Mouse (Mus musculus) lung, postnatal 4 days (tissue): ENCODE measurements at regions not wholly inside any gene's neighbourhood (a gene's known extent, or its start where the extent isn't known, plus 50 kb on each side); places are given as distances from the start of the nearest gene placed in this dataset.

Experiments
- DNase-seq, 2 experiments: peaks; one replicate each; pipeline ENCODE4 v3.0.0; 2021

- peak in 1 of 2 experiments; percentile 45 for DNase-seq
Observed at GRCm38 (mm10) chr2:147803102-147803501, 243.7 kb downstream of the Foxa2 start.

- DNase-seq: no peak
Observed at GRCm38 (mm10) chr2:147791434-147791833, 255.3 kb downstream of the Foxa2 start.

DNA sequence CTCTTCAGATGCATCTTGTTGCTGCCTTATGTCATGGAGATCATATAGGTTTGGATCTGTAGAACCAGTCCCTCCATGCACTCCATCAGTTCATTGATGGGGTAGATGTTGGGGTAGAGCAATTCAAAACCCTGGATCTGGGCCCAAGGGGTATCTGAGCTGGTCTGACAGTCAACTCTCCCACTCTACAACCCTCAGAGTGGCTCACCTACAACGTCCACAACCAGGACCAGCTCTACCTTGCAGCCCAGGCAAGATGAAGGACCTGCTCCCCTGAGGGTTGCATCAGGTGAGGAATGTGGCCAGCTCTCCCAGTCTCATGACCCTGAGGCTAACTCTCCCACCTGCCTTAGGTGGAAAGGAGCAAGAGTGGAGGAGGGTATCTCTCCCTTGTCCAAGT lies 256.9 kb downstream of the Foxa2 start:
- DNase-seq: no peak

DNA sequence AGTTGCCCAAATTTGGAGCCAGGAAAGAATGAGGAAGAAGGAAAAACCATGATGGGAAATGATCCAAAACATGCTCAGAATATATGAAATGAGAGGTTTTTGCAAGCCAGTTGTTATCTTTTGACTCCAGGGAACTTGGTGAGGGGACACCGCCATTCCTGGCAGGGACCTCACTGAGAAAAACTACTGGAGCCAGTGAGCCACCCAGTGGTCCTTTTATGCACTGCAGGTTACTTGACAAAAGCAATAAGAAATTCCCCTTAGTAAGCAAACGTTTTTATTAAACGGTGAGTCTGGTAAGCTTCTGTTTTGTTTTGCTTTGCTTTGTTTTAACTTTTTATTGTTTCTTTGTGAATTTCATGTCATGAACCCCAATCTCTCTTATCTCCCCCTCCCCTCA lies 257.5 kb downstream of the Foxa2 start:
- peak in 1 of 2 experiments; percentile 57 for DNase-seq

DNA sequence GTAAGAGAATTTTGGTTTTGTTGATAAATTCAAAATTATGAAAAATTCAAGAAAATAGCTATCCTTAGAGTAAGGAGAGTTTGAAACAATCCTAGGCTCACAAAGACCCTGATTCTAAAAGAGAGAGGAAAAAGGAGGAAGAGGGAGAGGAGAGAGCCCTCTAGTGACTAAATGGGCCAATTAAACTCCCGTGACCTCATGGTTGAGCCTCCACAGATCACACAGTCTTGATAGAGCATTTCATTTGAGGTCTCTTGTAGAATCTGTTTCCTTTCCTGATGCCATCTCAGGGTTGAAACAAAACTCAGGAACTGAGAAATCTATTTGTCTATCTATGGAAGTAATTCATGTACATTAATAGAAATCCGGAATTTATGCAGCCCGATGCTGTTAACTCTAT lies 258.8 kb downstream of the Foxa2 start:
- DNase-seq: no peak

DNA sequence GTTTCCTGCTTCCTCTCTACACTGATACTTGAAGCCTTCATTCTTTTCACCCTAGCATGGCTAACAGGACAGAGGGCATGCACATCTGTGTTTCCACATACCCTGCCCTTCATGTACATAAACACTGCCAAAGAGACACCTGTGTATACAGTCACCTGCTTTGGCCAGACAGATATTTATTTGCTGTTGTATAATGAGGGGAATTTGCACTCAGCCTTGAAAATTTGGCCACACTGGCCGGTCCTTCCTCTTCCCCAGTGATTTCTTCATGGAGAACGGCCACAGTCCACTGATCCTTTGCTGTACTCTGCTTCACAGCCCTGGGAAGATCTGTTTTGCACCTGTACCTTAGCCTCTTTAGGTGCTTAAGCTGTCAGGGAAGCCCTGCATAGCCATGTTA lies 264.3 kb downstream of the Foxa2 start:
- DNase-seq: no peak

GRCm38 (mm10) chr2:147776316-147776715 lies 270.5 kb downstream of the Foxa2 start:
- DNase-seq: no peak

DNA sequence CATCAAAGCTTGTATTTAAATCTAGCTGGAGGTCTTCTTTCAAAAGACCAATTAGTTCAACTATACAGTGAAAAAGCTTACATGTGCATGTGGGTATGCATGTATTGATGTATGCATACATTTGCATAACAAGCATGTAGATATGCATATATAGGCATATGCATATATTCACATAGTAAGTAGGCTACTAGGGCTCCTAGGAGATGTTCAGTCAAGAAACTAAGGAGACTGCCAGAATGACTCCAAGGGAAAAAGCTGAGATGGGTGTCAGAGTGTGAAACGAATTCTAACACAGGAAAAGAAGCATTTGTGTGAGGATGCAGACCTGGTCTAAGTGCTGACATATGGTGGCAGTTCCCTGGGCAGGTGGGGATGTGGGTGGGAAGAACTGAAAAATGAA lies 274.2 kb downstream of the Foxa2 start:
- DNase-seq: no peak

- no peak for DNase-seq
Observed at GRCm38 (mm10) chr2:147753089-147753488, 293.7 kb downstream of the Foxa2 start.

DNA sequence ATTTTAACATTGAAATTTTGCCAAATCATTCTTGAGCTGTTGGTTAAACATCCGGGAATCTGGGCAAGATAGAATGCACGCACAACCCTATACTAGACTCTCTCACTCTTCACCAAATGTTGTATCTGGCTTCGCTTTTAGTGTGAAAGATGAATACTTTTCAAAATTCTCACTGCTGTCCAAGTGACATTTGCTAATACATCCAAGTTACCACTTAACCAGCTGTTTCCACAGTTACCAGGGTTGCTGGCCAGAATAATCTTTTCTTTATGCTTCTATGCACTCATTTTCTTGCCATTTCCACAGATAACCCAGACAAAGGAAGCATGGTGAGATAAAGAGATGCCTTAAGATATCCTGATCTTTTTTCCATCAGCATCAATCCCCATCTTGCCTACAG lies 294.9 kb downstream of the Foxa2 start:
- DNase-seq: no peak

DNA sequence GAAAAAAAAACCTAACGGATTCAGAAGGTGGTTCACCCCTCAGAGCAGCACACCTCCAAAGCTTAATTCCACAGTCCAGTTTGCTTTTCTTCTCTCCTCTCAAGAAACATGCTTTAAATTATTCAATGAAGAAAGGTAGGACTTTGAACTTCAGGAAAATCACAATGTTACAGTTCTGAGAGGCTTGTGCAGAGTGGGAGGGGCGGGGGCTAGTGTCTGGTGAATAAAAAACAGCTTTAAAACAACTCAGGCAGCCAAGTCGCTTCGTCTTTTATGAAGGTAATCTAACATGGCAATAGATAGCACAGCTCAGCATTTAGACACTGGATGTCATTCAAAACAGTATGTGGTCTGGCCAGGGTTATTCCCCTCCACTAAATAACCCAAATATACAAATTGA lies 298.8 kb downstream of the Foxa2 start:
- DNase-seq: no peak

DNA sequence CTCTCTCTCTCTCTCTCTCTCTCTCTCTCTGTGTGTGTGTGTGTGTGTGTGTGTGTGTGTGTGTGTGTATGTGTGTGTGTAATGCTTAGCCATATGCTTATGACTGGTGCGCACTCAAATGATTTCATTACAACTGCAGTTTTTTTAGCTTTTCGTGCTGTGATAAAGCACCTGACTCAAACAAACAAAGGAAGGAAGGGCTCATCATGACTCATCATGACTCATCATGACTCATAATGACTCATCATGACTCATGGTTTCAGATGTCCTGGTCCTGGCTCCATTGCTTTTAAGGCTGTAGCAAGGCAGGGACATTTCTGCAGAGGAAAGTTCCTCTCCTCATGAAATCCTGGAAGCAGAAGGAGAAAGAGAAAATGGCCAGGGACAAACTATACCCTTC lies 302.9 kb downstream of the Foxa2 start:
- no peak for DNase-seq

DNA sequence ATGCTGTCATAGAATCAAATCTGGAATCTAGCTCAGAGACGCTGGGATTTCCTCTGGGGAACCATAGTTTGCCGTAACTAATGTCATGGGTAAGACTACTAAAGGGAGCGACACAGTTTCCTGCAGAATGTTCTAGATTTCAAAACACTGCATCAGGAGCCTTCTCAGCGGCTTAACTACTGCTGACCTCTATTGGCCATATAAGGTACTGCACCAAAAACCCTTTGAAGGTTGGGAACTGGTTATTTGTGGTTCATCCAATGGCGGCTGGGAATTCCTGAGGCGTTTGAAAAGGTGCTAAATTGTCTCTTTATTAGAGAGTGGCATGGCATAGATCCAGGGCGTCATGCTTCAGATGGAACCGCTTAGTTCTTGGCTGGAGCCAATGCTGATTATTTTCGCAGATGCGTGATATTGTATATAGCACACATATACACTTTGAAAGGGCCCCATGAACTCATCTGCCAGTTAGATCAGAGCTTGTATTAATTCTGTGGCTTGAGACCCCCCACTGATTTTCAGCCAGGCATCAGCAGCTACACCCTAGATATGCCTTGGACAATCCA lies 308.4 kb downstream of the Foxa2 start:
- peak in 1 of 2 experiments; percentile 27 for DNase-seq

- DNase-seq: no peak
Observed at GRCm38 (mm10) chr2:147727396-147727795, 319.4 kb downstream of the Foxa2 start.

- DNase-seq: no peak
Observed at GRCm38 (mm10) chr2:147718936-147719335, 327.8 kb downstream of the Foxa2 start.

DNA sequence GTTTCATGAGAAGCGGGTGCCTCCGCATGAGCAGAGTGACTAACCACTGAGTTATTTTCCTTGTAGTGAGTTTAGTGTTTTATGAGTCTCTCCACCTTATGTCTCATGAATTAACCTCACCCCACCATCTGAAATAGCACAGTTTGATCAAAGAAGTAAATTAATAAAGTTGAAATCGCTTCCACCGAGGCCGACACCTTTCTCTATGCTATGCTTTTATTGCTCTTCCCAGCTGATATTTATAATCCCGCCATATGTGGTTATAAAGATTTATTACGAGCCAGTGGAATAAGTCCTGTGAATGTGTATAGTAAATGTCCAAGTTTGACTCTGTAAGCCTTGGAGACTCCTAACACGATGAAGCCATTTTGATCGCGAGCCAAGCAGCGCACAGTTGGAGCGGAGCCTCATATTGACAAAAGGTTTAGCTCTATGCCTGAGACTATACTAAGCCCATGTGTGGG lies 329.3 kb downstream of the Foxa2 start:
- no peak for DNase-seq

DNA sequence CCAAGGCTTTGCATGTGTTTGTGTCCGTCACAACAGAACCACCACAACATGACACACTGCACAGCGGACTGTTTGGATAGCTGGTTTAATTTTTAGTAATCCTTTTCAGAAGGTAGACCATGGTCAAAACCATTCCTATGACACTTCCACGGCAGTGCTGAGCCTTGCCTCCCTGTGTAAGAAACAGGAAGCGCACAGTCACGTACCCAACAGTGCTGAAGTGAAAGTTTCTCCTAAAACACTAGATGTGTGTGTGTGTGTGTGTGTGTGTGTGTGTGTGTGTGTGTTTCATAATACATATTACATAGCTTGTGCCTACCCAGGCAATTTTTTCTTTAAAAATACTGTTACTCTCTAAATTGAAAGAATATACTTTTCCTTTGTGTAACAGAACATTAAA lies 331.0 kb downstream of the Foxa2 start:
- DNase-seq: no peak

DNA sequence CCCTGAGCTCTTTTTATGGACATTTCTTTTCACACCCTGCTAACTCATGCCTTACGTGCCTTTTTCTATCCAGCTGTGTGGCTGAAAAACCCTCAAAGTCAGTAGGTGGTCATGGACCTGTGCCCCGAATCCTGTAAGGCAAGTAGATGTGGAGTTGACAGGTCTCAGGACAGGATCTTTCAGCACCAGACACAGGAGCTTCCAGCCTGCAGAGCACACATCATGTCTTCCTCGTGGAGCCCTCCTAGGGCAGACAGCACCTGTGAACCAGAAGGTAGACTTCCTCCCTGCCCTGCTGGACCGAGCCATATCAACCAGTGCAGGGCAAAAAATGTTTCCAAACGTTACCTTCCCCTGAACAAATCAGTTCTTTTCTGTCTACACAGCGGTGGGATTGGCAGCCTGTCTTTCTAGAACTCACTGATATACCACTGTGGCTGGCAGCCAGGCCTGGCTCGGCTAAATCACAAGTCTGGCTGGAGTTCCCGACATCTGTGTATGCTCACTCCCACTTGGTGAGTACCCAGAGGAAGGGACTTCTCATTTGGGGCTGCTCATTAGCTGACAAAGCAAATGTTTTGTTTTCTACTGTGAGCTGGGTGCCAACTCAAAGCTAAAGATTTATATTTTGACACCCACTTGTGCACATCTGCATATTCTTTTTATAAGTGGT lies 336.0 kb downstream of the Foxa2 start:
- peak; percentile 17 to 53 for DNase-seq

DNA sequence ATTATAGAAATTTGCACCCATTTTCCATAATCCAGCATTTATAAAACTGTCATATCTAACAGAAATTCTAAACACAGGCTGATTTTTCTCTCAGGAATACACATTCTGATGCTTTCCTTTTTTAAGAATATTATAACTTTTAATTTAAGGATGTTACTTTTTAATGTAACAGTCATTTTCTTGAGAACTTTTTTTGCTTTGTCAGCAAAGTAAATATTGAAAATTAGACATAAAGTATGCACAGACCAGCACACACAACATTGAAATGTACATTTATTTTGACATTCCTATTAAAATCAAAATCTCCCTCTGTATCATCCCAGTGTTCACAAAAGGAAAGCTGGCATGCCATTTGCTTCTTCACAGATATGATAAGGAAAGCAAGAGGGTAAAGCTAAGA lies 337.0 kb downstream of the Foxa2 start:
- DNase-seq: no peak

GRCm38 (mm10) chr2:147707156-147707555 lies 339.6 kb downstream of the Foxa2 start:
- no peak for DNase-seq

- DNase-seq: no peak
Observed at GRCm38 (mm10) chr2:147703981-147704380, 342.3 kb downstream of the Pax1 start.

DNA sequence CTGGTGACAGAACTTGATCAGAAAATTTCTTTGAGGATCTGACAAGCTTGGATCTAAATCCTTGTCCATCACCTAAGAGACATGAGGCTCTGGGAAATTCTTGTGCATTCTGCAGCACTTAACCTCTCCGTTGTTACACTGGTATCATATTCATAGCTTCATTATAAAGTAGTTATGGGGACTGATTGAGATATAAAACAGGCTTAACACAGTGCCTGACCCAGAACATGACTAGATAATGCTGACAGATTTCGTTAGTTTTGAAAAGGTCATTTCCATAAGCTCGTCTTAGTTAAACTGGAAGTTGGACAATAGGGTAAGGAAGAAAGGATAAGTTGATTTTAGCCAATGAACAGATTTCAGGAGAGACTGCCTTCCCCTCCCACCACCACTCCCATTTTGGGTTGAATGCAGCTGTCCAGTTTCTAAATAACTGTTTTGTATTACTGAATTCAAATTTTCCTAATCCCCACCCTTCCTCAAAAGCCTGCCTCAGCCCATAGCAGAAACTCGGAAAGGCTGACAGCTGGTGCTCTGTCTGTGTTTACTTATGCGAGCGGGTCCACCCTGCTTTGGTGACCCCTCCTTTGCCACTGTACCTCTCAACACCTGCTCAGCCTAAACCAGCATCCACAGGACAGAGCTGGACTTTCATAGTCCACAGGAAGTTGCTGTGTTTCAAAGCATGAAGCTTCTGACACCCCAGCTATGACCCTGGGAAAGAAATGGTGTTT lies 340.8 kb downstream of the Pax1 start:
- no peak for DNase-seq

- no peak for DNase-seq
Observed at GRCm38 (mm10) chr2:147699524-147700081, 337.9 kb downstream of the Pax1 start.

DNA sequence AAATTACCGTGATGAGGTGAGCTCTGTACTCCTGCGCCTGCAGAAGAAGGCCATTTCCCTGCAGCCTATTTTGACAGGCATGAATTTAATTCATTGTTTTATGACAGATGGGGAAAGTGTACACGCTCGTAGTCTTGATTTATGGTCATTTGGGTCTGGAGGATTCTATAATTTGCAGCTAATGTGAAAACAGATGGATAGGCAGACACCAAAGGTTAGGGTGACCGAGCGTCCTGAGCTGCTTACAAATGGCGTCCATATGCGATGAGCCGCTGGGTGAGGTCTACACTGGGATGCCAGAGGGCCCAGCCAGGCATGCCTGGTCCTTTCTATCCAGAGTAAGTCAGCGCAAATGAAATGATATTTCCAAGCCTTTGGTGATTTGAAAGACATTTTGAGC lies 330.2 kb downstream of the Pax1 start:
- DNase-seq: no peak
